Mouse (Mus musculus) heart, embryonic 15.5 days (tissue): ENCODE results near the gene Clcn3. TPM values are rescaled to one million over a fixed set of nuclear protein-coding genes. Genes with fewer than 3 reads are reported as not detected.
"Not testable (repeated sequence)": the region's sequence is repeated elsewhere in the genome, so short reads cannot be mapped to it uniquely, and the experiment has no call there.

ENCODE experiments used
- ATAC-seq: fragments of 200-750 bp; cut with Nextera tagmentation; replicated peaks from 2 replicates; pipeline ENCODE4 v1.8.0; 2017; ENCODE audit warnings: low read depth, moderate TSS enrichment; ENCODE audit not compliant: insufficient number of reproducible peaks, insufficient read depth, low FRiP score
- H3K27ac ChIP-seq: fragments of 300-500 bp; sonication (generic); 2 replicates; pipeline ENCODE4 v1.5.1; 2015; ENCODE audit warnings: mild to moderate bottlenecking, inconsistent platforms
- H3K27me3 ChIP-seq: fragments of 300-500 bp; sonication (generic); 2 replicates; pipeline ENCODE4 v1.6.1; 2015; ENCODE audit warnings: inconsistent platforms
- H3K36me3 ChIP-seq: fragments of 300-500 bp; sonication (generic); 2 replicates; pipeline ENCODE4 v1.6.1; 2015; ENCODE audit warnings: mild to moderate bottlenecking, inconsistent platforms
- H3K4me1 ChIP-seq: fragments of 300-500 bp; sonication (generic); replicated peaks from 2 replicates; pipeline ENCODE4 v1.6.1; 2015; ENCODE audit warnings: inconsistent platforms
- H3K4me2 ChIP-seq: fragments of 300-500 bp; sonication (generic); 2 replicates; pipeline ENCODE4 v1.6.1; 2015; ENCODE audit warnings: inconsistent platforms, mild to moderate bottlenecking, moderate library complexity
- H3K4me3 ChIP-seq: fragments of 300-500 bp; sonication (generic); 2 replicates; pipeline ENCODE4 v1.5.1; 2015; ENCODE audit warnings: mild to moderate bottlenecking, inconsistent platforms
- H3K9ac ChIP-seq: fragments of 300-500 bp; sonication (generic); 2 replicates; pipeline ENCODE4 v1.6.1; 2015; ENCODE audit warnings: mild to moderate bottlenecking, inconsistent platforms
- H3K9me3 ChIP-seq: fragments of 300-500 bp; sonication (generic); replicated peaks from 2 replicates; pipeline ENCODE4 v1.6.1; 2016; ENCODE audit warnings: inconsistent platforms
- WGBS: fragments of 180-500 bp; shearing (Covaris S2); methylation state at CpG from one replicate; pipeline ENCODE4 v1.1.7; 2015; ENCODE audit warnings: mixed read lengths; 5-methylcytosine and 5-hydroxymethylcytosine counted together
- polyA plus RNA-seq: library from polyadenylated mRNA; unstranded; fragments of >200 nt; fragmentation: Nextera tagmentation; extraction: Ambion mirVana; gene quantifications from 2 replicates; pipeline ENCODE4 v1.2.1, GENCODE M21; 2015

Clcn3 gene
- 19.1 and 20.8 TPM in 2 replicates for polyA plus RNA-seq

DNA sequence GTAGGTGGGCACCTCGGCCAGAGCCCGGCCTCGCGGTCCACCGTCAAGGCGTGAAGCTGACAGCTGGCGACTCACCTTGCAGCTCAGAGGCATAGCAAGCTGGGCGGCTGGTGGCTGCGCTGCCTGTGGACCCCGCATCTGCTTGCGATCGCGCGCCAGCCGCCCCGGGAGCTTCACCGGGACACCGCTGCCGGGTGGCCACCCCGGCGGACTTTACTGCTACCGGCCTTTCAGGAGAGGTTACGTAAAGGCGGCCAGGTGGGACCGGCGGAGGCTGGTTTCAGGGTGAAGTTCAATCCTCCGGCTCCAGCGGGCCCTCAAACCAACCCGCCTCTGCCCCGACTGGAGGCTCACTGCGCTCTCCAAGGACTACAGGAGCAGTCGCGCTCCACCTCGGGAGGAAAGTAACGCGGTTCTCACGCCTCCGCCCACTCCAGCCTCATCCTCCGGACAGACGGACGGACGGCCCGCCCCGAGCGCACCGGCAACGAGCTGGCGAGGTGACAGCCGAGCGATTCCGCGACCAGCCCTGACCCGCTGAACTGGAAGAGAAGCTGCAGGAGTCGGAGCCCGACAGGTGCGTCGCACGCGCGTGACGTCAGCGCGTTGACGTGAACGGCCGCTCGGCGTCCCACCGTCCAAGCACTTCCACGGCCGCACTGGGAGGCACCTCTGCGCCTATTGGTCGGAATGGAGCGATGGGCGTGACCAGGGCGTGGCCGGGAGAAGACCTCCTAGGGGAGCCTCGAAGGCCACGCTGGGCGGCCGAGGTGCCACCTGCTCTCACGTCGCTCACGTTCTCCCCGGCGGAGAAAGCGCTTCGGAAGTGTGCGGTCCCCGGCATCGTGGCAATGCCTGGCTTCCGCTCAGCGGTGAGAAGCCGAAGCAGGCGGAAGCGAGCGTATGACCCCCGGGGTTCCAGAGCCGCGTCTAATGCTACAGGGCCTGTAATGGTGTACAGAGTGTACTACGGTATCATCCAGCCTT lies at the start of gene Clcn3:
Clcn3 (minus strand) TSS at position 600 of the 987 bp plus-strand sequence.
- peak within 1 kb of the TSS; percentile 90 for H3K9ac ChIP-seq
- H3K36me3 ChIP-seq: no peaks in the 10 kb centered on the region
- H3K4me1 ChIP-seq: peaks cover 10% of the 10 kb centered on the region
- under 1% methylated on average over 101 of the region's 101 CpGs for WGBS
- ATAC-seq: peak; percentile 100
- H3K9me3 ChIP-seq: no peaks in the 10 kb centered on the region
- H3K27ac ChIP-seq: peak within 1 kb of the TSS; percentile 94
- no peaks in the 10 kb centered on the region for H3K27me3 ChIP-seq
- peak within 1 kb of the TSS; percentile 87 for H3K4me2 ChIP-seq
- peak within 1 kb of the TSS; percentile 83 for H3K4me3 ChIP-seq

DNA sequence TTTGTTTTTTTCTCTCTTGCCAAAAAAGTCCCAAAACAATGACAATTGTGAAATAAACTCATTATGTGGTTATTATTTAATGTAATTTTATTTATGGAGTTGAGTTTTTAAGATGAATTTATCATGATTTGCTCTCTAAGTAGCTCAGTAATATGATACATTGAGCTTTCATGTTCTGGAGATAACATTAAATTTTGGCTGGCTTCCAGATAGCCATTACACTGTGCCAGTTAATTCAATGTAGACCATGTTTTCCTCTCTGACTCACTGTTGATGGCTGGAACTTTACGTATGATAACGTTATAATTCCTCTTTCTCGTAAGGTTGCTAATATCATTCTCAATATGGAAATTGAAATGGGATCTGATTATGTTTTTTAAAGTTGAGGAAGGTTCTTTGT lies 13.4 kb upstream of the Clcn3 start:
- 36% methylated on average over 3 of the region's 3 CpGs for WGBS

DNA sequence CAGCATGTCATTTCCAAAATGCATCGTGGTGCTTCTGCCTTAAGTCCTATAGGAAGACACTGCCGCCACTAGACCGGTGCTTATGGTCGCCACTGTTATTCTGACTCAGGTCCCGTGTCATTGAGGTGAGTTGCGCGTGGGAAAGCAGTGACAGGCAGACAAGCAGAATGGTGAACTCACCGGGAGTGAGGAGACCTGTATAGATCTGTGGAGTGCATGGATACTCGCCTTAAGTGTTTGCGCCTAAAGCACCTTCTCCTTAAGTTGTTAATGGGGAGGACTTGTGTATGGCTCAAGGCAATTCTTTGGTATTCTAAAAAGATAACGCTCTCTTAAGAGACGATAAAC lies 10.5 kb upstream of the Clcn3 start:
- ATAC-seq: 0 out of 2 replicates have a peak, but pooled peaks have one; percentile 1
- Histone ChIP-seq H3K36me3 (no peaks in the 10 kb centered on the region), H3K9me3 (no peaks in the 10 kb centered on the region), H3K27ac (peak overlapping the region; percentile 97), H3K4me3 (peak overlapping the region; percentile 92), H3K9ac (peak overlapping the region; percentile 84), H3K4me1 (peaks cover 8% of the 10 kb centered on the region), H3K27me3 (no peaks in the 10 kb centered on the region), H3K4me2 (peak overlapping the region; percentile 72)
- WGBS: 3% methylated on average over 12 of the region's 12 CpGs

More for the DNA sequence above, 13.4 kb upstream of the Clcn3 start:
- H3K36me3 ChIP-seq: no peaks in the 10 kb centered on the region
- no peaks in the 10 kb centered on the region for H3K9me3 ChIP-seq
- no peak overlapping the region for H3K4me2 ChIP-seq
- ATAC-seq: no peak
- no peak overlapping the region for H3K4me3 ChIP-seq
- no peak overlapping the region for H3K27ac ChIP-seq
- H3K27me3 ChIP-seq: no peaks in the 10 kb centered on the region
- H3K9ac ChIP-seq: no peak overlapping the region
- peaks cover 8% of the 10 kb centered on the region for H3K4me1 ChIP-seq

DNA sequence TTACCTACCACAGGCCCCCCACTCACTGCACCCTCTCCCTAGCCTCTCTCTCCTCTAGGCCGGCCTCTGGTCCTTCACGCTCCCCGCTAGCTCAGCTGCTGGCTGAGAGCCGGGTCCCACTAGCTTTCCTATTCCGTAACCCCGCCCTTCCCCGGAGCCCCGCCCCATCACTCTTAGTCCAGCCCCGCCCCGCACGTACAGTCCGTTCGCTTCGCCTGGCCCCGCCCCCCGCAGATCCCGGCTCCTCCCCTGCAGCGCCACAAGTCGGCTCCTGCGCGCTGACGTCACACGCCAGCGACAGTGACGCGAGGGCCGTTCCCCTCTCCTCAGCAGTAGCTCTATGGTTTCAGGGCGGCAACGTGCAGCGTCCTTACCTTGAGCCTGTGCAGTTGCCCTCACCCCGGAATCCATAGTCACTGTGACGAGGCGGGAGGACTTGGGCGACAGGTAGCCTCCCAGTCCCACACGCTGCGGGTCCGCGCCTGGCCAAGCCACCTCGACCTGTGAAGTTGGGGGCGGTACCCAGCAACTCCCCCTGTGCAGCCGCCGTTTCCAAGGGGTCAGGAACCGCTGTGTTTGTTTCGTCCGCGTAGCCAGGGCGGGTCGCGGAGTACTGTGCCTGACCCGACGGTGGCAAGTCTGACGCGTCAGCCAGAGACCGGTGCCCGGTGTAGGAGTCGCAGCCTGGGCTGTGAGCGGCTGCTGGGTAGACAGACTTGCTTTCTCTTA lies 10.0 kb upstream of the Clcn3 start, which contains the start of gene Nek1:
Nek1 (plus strand) TSS at position 286 of the 729 bp plus-strand sequence.
- Histone ChIP-seq H3K27me3 (no peaks in the 10 kb centered on the region), H3K4me2 (peak within 1 kb of the TSS; percentile 72), H3K27ac (peak within 1 kb of the TSS; percentile 97), H3K9ac (peak within 1 kb of the TSS; percentile 84), H3K4me1 (peaks cover 8% of the 10 kb centered on the region), H3K9me3 (no peaks in the 10 kb centered on the region), H3K36me3 (no peaks in the 10 kb centered on the region), H3K4me3 (peak within 1 kb of the TSS; percentile 92)
- peak; percentile 94 for ATAC-seq
- WGBS: under 1% methylated on average over 57 of the region's 57 CpGs

GRCm38 (mm10) chr8:60992561-60992909 lies 9.4 kb upstream of the Clcn3 start:
- WGBS: 1% methylated on average over 16 of the region's 16 CpGs
- peak; percentile 87 for ATAC-seq

DNA sequence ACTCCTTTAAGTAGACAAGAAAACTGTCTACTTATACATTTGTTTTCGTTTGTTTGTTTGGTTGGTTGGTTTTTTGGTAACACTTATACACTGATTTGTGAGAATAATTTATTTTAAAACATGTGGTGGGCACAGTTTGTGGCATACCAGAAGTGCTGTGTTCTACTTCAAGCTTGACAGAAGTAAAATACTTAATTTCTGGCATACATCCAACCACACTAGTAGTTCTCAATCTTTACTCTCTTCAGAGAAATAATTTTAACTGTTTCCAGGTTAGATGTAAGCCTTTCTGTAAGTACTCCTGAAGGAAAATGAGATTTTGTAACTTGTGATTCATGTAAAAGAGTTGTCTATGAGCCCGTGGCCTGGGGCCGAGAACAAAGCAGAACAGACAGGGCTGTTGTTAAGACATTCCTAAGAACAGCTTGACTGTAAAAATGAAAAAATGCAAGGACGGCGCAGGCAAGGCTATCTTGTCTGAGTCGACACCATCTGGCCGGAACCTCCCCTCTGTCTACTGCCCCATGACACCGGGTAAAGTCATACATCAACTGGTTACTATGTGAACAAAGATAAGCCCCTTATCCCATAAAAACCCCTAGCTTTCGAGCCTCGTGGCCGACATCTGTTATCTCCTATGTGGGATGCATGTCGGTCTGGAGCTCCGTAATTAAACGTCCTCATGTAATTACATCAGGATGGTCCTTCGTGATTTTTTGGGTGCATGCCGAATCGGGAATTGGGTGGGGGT lies 1.3 kb upstream of the Clcn3 start:
- H3K36me3 ChIP-seq, H3K4me1 ChIP-seq, H3K9ac ChIP-seq, ATAC-seq, H3K9me3 ChIP-seq, H3K4me3 ChIP-seq, H3K27me3 ChIP-seq: not testable (repeated sequence)
- Histone ChIP-seq H3K4me2 (peak overlapping the region; percentile 87), H3K27ac (peak overlapping the region; percentile 94; the same call in 1 of the 2 replicates)
- 73% methylated on average over 17 of the region's 17 CpGs for WGBS

More at GRCm38 (mm10) chr8:60992561-60992909, 9.4 kb upstream of the Clcn3 start:
- H3K27ac ChIP-seq: peak overlapping the region; percentile 97
- H3K9ac ChIP-seq: peak overlapping the region; percentile 67
- no peaks in the 10 kb centered on the region for H3K27me3 ChIP-seq
- H3K4me1 ChIP-seq: peaks cover 8% of the 10 kb centered on the region
- no peaks in the 10 kb centered on the region for H3K36me3 ChIP-seq
- no peaks in the 10 kb centered on the region for H3K9me3 ChIP-seq
- peak overlapping the region; percentile 92 for H3K4me3 ChIP-seq
- peak overlapping the region; percentile 65 for H3K4me2 ChIP-seq

- Histone ChIP-seq H3K9ac (peak overlapping the region; percentile 60), H3K4me2 (peak overlapping the region; percentile 87), H3K36me3 (no peaks in the 10 kb centered on the region), H3K4me1 (peaks cover 9% of the 10 kb centered on the region), H3K4me3 (peak overlapping the region; percentile 83), H3K27ac (peak overlapping the region; percentile 94), H3K9me3 (no peaks in the 10 kb centered on the region), H3K27me3 (no peaks in the 10 kb centered on the region)
- ATAC-seq: peak; percentile 48
- WGBS: 9% methylated on average over 9 of the region's 9 CpGs
These were observed 584 bp upstream of the Clcn3 start for GRCm38 (mm10) chr8:60983688-60984079.

DNA sequence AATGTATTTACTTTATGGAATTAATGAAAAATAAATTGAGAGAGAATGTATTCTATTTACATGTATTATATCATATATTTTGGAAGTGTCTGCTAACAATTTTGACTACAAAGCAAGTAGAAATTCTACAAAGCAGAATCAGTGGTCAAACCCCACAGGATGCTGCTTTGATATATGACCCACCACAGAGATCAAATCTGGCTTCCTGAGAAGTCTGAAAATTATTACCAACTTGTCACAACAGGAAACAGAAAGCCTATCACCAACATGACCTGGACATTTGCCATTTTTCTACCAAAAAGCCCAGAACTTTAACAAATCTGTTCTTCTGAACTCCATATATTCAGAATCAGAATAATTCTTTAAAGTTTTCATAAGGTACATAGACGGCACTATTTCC lies 1.7 kb downstream of the Clcn3 start:
- Histone ChIP-seq H3K4me3 (peak overlapping the region; percentile 83; the same call in 1 of the 2 replicates), H3K9ac (no peak overlapping the region), H3K27me3 (no peaks in the 10 kb centered on the region), H3K4me2 (peak overlapping the region; percentile 87), H3K4me1 (peaks cover 10% of the 10 kb centered on the region), H3K36me3 (no peaks in the 10 kb centered on the region), H3K9me3 (no peaks in the 10 kb centered on the region), H3K27ac (no peak overlapping the region)
- 18% methylated on average over 1 of the region's 1 CpGs for WGBS
- no peak for ATAC-seq

DNA sequence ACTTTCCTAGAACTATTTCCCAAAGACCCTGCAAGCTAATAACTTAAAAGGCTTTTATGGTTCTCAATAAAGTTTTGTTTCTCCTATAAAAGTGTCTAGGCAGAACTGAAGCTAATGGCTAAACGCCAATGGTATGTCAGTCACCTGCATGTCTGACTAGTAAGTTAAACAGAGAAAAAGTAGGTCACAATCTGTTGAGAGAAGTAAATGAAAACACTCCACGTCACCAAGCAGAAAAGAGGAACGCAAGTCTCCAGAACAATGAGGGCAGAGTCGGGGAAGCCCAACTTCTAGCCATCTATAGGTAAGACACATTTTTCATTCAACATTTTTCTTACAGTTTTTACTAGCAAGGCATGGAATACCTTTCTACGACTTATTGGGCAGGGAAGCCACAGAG lies 4.6 kb downstream of the Clcn3 start:
- H3K27me3 ChIP-seq: no peaks in the 10 kb centered on the region
- no peak overlapping the region for H3K4me3 ChIP-seq
- H3K27ac ChIP-seq: no peak overlapping the region
- no peak overlapping the region for H3K9ac ChIP-seq
- no peaks in the 10 kb centered on the region for H3K9me3 ChIP-seq
- peaks cover 7% of the 10 kb centered on the region for H3K4me1 ChIP-seq
- ATAC-seq: no peak
- WGBS: 78% methylated on average over 5 of the region's 5 CpGs
- no peaks in the 10 kb centered on the region for H3K36me3 ChIP-seq
- H3K4me2 ChIP-seq: no peak overlapping the region

- H3K27ac ChIP-seq: no peak overlapping the region
- no peaks in the 10 kb centered on the region for H3K36me3 ChIP-seq
- no peaks in the 10 kb centered on the region for H3K27me3 ChIP-seq
- no peak overlapping the region for H3K9ac ChIP-seq
- no peak for ATAC-seq
- WGBS: 79% methylated on average over 9 of the region's 9 CpGs
- H3K4me1 ChIP-seq: peaks cover 13% of the 10 kb centered on the region
- no peak overlapping the region for H3K4me3 ChIP-seq
- H3K9me3 ChIP-seq: no peaks in the 10 kb centered on the region
- H3K4me2 ChIP-seq: no peak overlapping the region
These were observed 6.3 kb downstream of the Clcn3 start for GRCm38 (mm10) chr8:60976818-60977217.

- WGBS: 72% methylated on average over 2 of the region's 2 CpGs
- peaks cover 17% of the 10 kb centered on the region for H3K4me1 ChIP-seq
- H3K9ac ChIP-seq: no peak overlapping the region
- no peaks in the 10 kb centered on the region for H3K9me3 ChIP-seq
- no peak overlapping the region for H3K4me3 ChIP-seq
- no peak for ATAC-seq
- H3K27ac ChIP-seq: no peak overlapping the region
- no peaks in the 10 kb centered on the region for H3K27me3 ChIP-seq
- H3K36me3 ChIP-seq: no peaks in the 10 kb centered on the region
- no peak overlapping the region for H3K4me2 ChIP-seq
These were observed 8.3 kb downstream of the Clcn3 start for GRCm38 (mm10) chr8:60974837-60975236.
